ENCODE assay signal across 14 mouse cellular contexts in genomic region chr6:137696445-137697204, GRCm38 (mm10). TPM values are rescaled to one million over a fixed set of nuclear protein-coding genes. Genes with fewer than 3 reads are reported as not detected.
DNase-seq lines count a peak whose midpoint lies in the region; ATAC-seq and TF ChIP-seq lines count a peak whose summit lies in the region.
"Had no signal": no experiment of that assay in that cellular context is flagged by ENCODE, and none has a peak within 500 bp of the region (broad histone marks: within the 10 kb centered on the region; RNA-seq: fewer than 3 reads in every experiment).

No protein-coding gene starts in this region.

- TF ChIP-seq CTCF in CH12.LX (conservative IDR thresholded peaks at IDR 0.05 in 1 of 2, IDR thresholded peaks at IDR 0.05 in 1 of 2; ENCODE audit: low read depth in 2 of 2, low read length in 2 of 2), result no peak

- H3K79me2 ChIP-seq in CH12.LX (replicated peaks; ENCODE audit: control insufficient read depth, extremely low read depth, insufficient read depth, poor library complexity, severe bottlenecking), result no peaks in the 10 kb centered on the region

- H3K9ac ChIP-seq in kidney, embryonic 15.5 days, result no peak overlapping the region
- no peak overlapping the region for H3K9ac ChIP-seq in CH12.LX (ENCODE audit: insufficient read depth, low read depth)
- no peak overlapping the region for H3K9ac ChIP-seq in embryonic facial prominence, embryonic 13.5 days

- no peak for TF ChIP-seq POLR2A in CH12.LX (IDR thresholded peaks at IDR 0.05; ENCODE audit: low read depth, low read length)

- TF ChIP-seq RAD21 in CH12.LX (IDR thresholded peaks at IDR 0.05; ENCODE audit: low read depth, low read length), result no peak

- ATAC-seq in kidney, embryonic 15.5 days (replicated peaks; ENCODE audit: low FRiP score), result no peak
- ATAC-seq in embryonic facial prominence, embryonic 13.5 days (ENCODE audit: insufficient number of reproducible peaks, insufficient read depth, low FRiP score, low TSS enrichment, low read depth), result no peak
- ATAC-seq in megakaryocyte, adult 5-6 weeks (ENCODE audit: poor library complexity, severe bottlenecking), result peak; percentile 87
- ATAC-seq: activated CD4-positive, CD25-positive, alpha-beta regulatory T cell, adult 4 months; inflammation-experienced regulatory T-cells, adult 6 months had no signal

- no peak overlapping the region for H3K4me3 ChIP-seq in kidney, embryonic 15.5 days (replicated peaks)
- H3K4me3 ChIP-seq in CH12.LX (replicated peaks in 1 of 3; ENCODE audit: low read depth in 2 of 3, low read length in 2 of 3, poor library complexity in 1 of 3), result no peak overlapping the region
- H3K4me3 ChIP-seq in embryonic facial prominence, embryonic 13.5 days, result no peak overlapping the region

- H3K4me2 ChIP-seq in kidney, embryonic 15.5 days, result no peak overlapping the region
- no peak overlapping the region for H3K4me2 ChIP-seq in CH12.LX (ENCODE audit: insufficient read depth, low read depth, poor library complexity, severe bottlenecking)
- H3K4me2 ChIP-seq in embryonic facial prominence, embryonic 13.5 days, result no peak overlapping the region

- no peaks in the 10 kb centered on the region for H3K4me1 ChIP-seq in kidney, embryonic 15.5 days
- peaks cover 0 to 18% of the 10 kb centered on the region in 2 experiments; a peak in 2 of 4 replicates for H3K4me1 ChIP-seq in CH12.LX (ENCODE audit: control insufficient read depth in 1 of 2, insufficient read depth in 2 of 2)
- H3K4me1 ChIP-seq in embryonic facial prominence, embryonic 13.5 days, result peaks cover 5% of the 10 kb centered on the region

- 0 out of 2 replicates have a peak overlapping the region, but pooled peaks have one; percentile 57 for H3K27ac ChIP-seq in kidney, embryonic 15.5 days
- H3K27ac ChIP-seq in CH12.LX (ENCODE audit: insufficient read depth, low read depth), result no peak overlapping the region
- peak overlapping the region; percentile 60 for H3K27ac ChIP-seq in embryonic facial prominence, embryonic 13.5 days

- TF ChIP-seq EP300 in CH12.LX (IDR thresholded peaks at IDR 0.05; ENCODE audit: low read length), result no peak

- no peaks in the 10 kb centered on the region for H3K27me3 ChIP-seq in kidney, embryonic 15.5 days
- H3K27me3 ChIP-seq in CH12.LX (replicated peaks), result no peaks in the 10 kb centered on the region
- no peaks in the 10 kb centered on the region for H3K27me3 ChIP-seq in embryonic facial prominence, embryonic 13.5 days

- intact Hi-C loops in left cerebral cortex, postnatal 25 days (cut with DNase I), result no loop called here

- in situ Hi-C loops in CH12.LX (cut with MboI; ENCODE audit: low pct_ligation_motif_present, low pct_unique_long_range_greater_than_20kb, low sequenced_read_pairs), result no loop called here

- DNase-seq in kidney, postnatal 14 days, result no peak
- DNase-seq in CH12.LX (ENCODE audit: extremely low read depth) (peak; percentile 29), adipocyte (ENCODE audit: low spot score) (no peak)
- DNase-seq in left cerebral cortex, postnatal 25 days (ENCODE audit: low spot score in 2 of 2), result no peak
- DNase-seq: cerebellum, adult 11-12 months; gastrocnemius, postnatal 25 days; layer of hippocampus, adult 9-11 months; right cerebral cortex, adult 18-20 months; thymus, postnatal 14 days had no signal

- no peaks in the 10 kb centered on the region for H3K9me3 ChIP-seq in kidney, embryonic 15.5 days (replicated peaks)
- peaks cover 3% of the 10 kb centered on the region for H3K9me3 ChIP-seq in CH12.LX (replicated peaks; ENCODE audit: low read length)
- no peaks in the 10 kb centered on the region for H3K9me3 ChIP-seq in embryonic facial prominence, embryonic 13.5 days

- 77% methylated on average over 8 of the region's 8 CpGs for WGBS in kidney, embryonic 15.5 days
- 55% methylated on average over 8 of the region's 8 CpGs for WGBS in embryonic facial prominence, embryonic 13.5 days

- no peaks in the 10 kb centered on the region for H3K36me3 ChIP-seq in kidney, embryonic 15.5 days
- H3K36me3 ChIP-seq in CH12.LX (replicated peaks in 1 of 2; ENCODE audit: control insufficient read depth in 1 of 2, insufficient read depth in 1 of 2, low read length in 1 of 2), result no peaks in the 10 kb centered on the region
- H3K36me3 ChIP-seq in embryonic facial prominence, embryonic 13.5 days, result no peaks in the 10 kb centered on the region

- dilution Hi-C loops in CH12.LX (cut with MboI; ENCODE audit: extremely low pct_ligation_motif_present, extremely low pct_unique_long_range_greater_than_20kb, low sequenced_read_pairs), result no loop called here

TF ChIP-seq in CH12.LX, 34 proteins besides CTCF, POLR2A, EP300 and RAD21:
- TF ChIP-seq PAX5 (IDR thresholded peaks at IDR 0.05; ENCODE audit: low read length) (no peak), JUND (conservative IDR thresholded peaks at IDR 0.05; ENCODE audit: low read depth, low read length) (no peak), ZC3H11A (IDR thresholded peaks at IDR 0.05; ENCODE audit: low read depth, low read length) (no peak), IRF4 (IDR thresholded peaks at IDR 0.05; ENCODE audit: low read depth, low read length) (no peak), JUN (IDR thresholded peaks at IDR 0.05; ENCODE audit: insufficient read depth, low read depth, low read length) (no peak), MAX (IDR thresholded peaks at IDR 0.05; ENCODE audit: low read length) (no peak), KAT2A (IDR thresholded peaks at IDR 0.05; ENCODE audit: insufficient replicate concordance, low read length) (no peak), UBTF (IDR thresholded peaks at IDR 0.05; ENCODE audit: low read depth, low read length) (no peak), MAZ (IDR thresholded peaks at IDR 0.05; ENCODE audit: low read depth, low read length) (no peak), NELFE (IDR thresholded peaks at IDR 0.05; ENCODE audit: low read depth, low read length) (no peak), ZNF384 (IDR thresholded peaks at IDR 0.05; ENCODE audit: low read depth, low read length) (no peak), ZMIZ1 (IDR thresholded peaks at IDR 0.05; ENCODE audit: low read depth, low read length) (no peak), CHD2 (IDR thresholded peaks at IDR 0.05; ENCODE audit: low read length) (no peak), HCFC1 (IDR thresholded peaks at IDR 0.05; ENCODE audit: low read depth, low read length) (no peak), TBP (conservative IDR thresholded peaks at IDR 0.05; ENCODE audit: low read depth, low read length) (no peak), ETS1 (conservative IDR thresholded peaks at IDR 0.05; ENCODE audit: low read depth, low read length) (no peak), E2F4 (IDR thresholded peaks at IDR 0.05; ENCODE audit: insufficient replicate concordance, low read depth, low read length) (no peak)

RNA-seq across cellular contexts. Expression of gene Strap, which starts 38.3 kb away (rescaled TPM):
- 165 and 174 TPM in 2 replicates for polyA plus RNA-seq in kidney, embryonic 15.5 days (2015; fragmentation: Nextera tagmentation; extraction: Ambion mirVana)
- total RNA-seq in CH12.LX (2012; rRNA removed) (109 and 129 TPM in 2 replicates), CH12.LX (2014; rRNA removed) (291 and 318 TPM in 2 replicates)
- 233 and 245 TPM in 2 replicates for polyA plus RNA-seq in CH12.LX (2012; ENCODE audit: insufficient read length, low read depth)
- polyA plus RNA-seq in embryonic facial prominence, embryonic 13.5 days (2015; fragmentation: Nextera tagmentation; extraction: Ambion mirVana), result 176 and 178 TPM in 2 replicates
- 105 and 110 TPM in 2 replicates for total RNA-seq in megakaryocyte, adult 5-6 weeks (2015)
- 90.4 and 90.8 TPM in 2 replicates for total RNA-seq in megakaryocyte, adult 5-6 weeks (2017)
- 100 to 1,000 TPM; 112 to 123 TPM for total RNA-seq in left cerebral cortex, postnatal 25 days (2021)

RNA-seq across cellular contexts. Expression of gene Eps8, which starts 41.9 kb away (rescaled TPM):
- 30.5 and 31.1 TPM in 2 replicates for polyA plus RNA-seq in kidney, embryonic 15.5 days (2015; fragmentation: Nextera tagmentation; extraction: Ambion mirVana)
- total RNA-seq in CH12.LX (2012; rRNA removed) (2.2 TPM in 2 replicates), CH12.LX (2014; rRNA removed) (2.2 and 2.4 TPM in 2 replicates)
- polyA plus RNA-seq in CH12.LX (2012; ENCODE audit: insufficient read length, low read depth), result 6.5 and 7.4 TPM in 2 replicates
- 34.4 and 49.9 TPM in 2 replicates for polyA plus RNA-seq in embryonic facial prominence, embryonic 13.5 days (2015; fragmentation: Nextera tagmentation; extraction: Ambion mirVana)
- total RNA-seq in megakaryocyte, adult 5-6 weeks (2015), result 27.2 and 34.8 TPM in 2 replicates
- total RNA-seq in megakaryocyte, adult 5-6 weeks (2017), result 28.9 and 32.4 TPM in 2 replicates
- 10 to 100 TPM; 33.9 to 38.0 TPM for total RNA-seq in left cerebral cortex, postnatal 25 days (2021)

RNA-seq across cellular contexts. Expression of gene Dera, which starts 57.7 kb away (rescaled TPM):
- polyA plus RNA-seq in kidney, embryonic 15.5 days (2015; fragmentation: Nextera tagmentation; extraction: Ambion mirVana), result 66.3 and 70.0 TPM in 2 replicates
- 59.5 and 60.1 TPM in 2 replicates for total RNA-seq in CH12.LX (2012; rRNA removed)
- total RNA-seq in CH12.LX (2014; rRNA removed), result 73.4 and 78.0 TPM in 2 replicates
- 56.5 and 80.6 TPM in 2 replicates for polyA plus RNA-seq in CH12.LX (2012; ENCODE audit: insufficient read length, low read depth)
- 48.4 and 49.2 TPM in 2 replicates for polyA plus RNA-seq in embryonic facial prominence, embryonic 13.5 days (2015; fragmentation: Nextera tagmentation; extraction: Ambion mirVana)
- total RNA-seq in megakaryocyte, adult 5-6 weeks (2015), result 43.3 and 45.3 TPM in 2 replicates
- total RNA-seq in megakaryocyte, adult 5-6 weeks (2017), result 50.6 and 53.0 TPM in 2 replicates
- 1 to 10 TPM; 4.1 to 4.7 TPM for total RNA-seq in left cerebral cortex, postnatal 25 days (2021)

Comparison
In these comparisons a context has a peak if more than half of its experiments do, and no peak if none do; other contexts are left out.
1. RNA of gene Eps8, which starts 41.9 kb away (total RNA-seq): 33.9 to 38.0 TPM in left cerebral cortex, postnatal 25 days and 27.2 to 34.8 TPM in megakaryocyte, adult 5-6 weeks; 2.2 to 2.4 TPM in CH12.LX; every median in the first group is over 4 times any median in the second.
2. RNA of gene Dera, which starts 57.7 kb away (total RNA-seq): 59.5 to 78.0 TPM in CH12.LX and 43.3 to 53.0 TPM in megakaryocyte, adult 5-6 weeks; 4.1 to 4.7 TPM in left cerebral cortex, postnatal 25 days; every median in the first group is over 4 times any median in the second.